Mouse (Mus musculus) embryonic facial prominence, embryonic 14.5 days (tissue): ENCODE results near the gene Tmem192. TPM values are rescaled to one million over a fixed set of nuclear protein-coding genes. Genes with fewer than 3 reads are reported as not detected.
"Not testable (repeated sequence)": the region's sequence is repeated elsewhere in the genome, so short reads cannot be mapped to it uniquely, and the experiment has no call there.

Experiments used
- ATAC-seq: fragments of 200-750 bp; cut with Nextera tagmentation; 2 replicates; pipeline ENCODE4 v1.8.0; 2017; ENCODE audit warnings: low read depth, moderate number of reproducible peaks, moderate TSS enrichment
- DNase-seq: peaks from one replicate; pipeline ENCODE4 v3.0.0-alpha.2; 2015; ENCODE audit warnings: low spot score
- H3K27ac ChIP-seq: fragments of 300-500 bp; sonication (generic); replicated peaks from 2 replicates; pipeline ENCODE4 v1.5.1; 2014; ENCODE audit warnings: low read depth, mild to moderate bottlenecking, low read length, moderate library complexity
- H3K27me3 ChIP-seq: fragments of 300-500 bp; sonication (generic); replicated peaks from 2 replicates; pipeline ENCODE4 v1.6.1; 2014; ENCODE audit warnings: low read length; ENCODE audit not compliant: control insufficient read depth, insufficient read depth
- H3K36me3 ChIP-seq: fragments of 300-500 bp; sonication (generic); 2 replicates; pipeline ENCODE4 v1.6.1; 2014; ENCODE audit warnings: low read length, mixed read lengths; ENCODE audit not compliant: control insufficient read depth, insufficient read depth
- H3K4me1 ChIP-seq: fragments of 300-500 bp; sonication (generic); 2 replicates; pipeline ENCODE4 v1.6.1; 2014; ENCODE audit warnings: antibody characterized with exemption, low read length; ENCODE audit not compliant: control insufficient read depth, insufficient read depth
- H3K4me2 ChIP-seq: fragments of 300-500 bp; sonication (generic); 2 replicates; pipeline ENCODE4 v1.6.1; 2014; ENCODE audit warnings: low read depth, mild to moderate bottlenecking, low read length, moderate library complexity, mixed read lengths
- H3K4me3 ChIP-seq: fragments of 300-500 bp; sonication (generic); 2 replicates; pipeline ENCODE4 v1.5.1; 2014; ENCODE audit warnings: low read depth, mild to moderate bottlenecking, low read length
- H3K9ac ChIP-seq: fragments of 300-500 bp; sonication (generic); 2 replicates; pipeline ENCODE4 v1.6.1; 2014; ENCODE audit warnings: low read depth, mild to moderate bottlenecking, low read length, moderate library complexity, mixed read lengths
- H3K9me3 ChIP-seq: fragments of 300-500 bp; sonication (generic); 2 replicates; pipeline ENCODE4 v1.6.1; 2016; ENCODE audit warnings: low read length; ENCODE audit not compliant: control insufficient read depth
- WGBS: fragments of 180-500 bp; shearing (Covaris S2); extraction: QIAGEN DNeasy Blood & Tissue Kit; methylation state at CpG from one replicate; pipeline ENCODE4 v1.1.7; 2014; 5-methylcytosine and 5-hydroxymethylcytosine counted together
- polyA plus RNA-seq: library from polyadenylated mRNA; unstranded; fragments of >200 nt; fragmentation: Nextera tagmentation; extraction: Ambion mirVana; gene quantifications from 2 replicates; pipeline ENCODE4 v1.2.1, GENCODE M21; 2014

Gene Tmem192
- polyA plus RNA-seq, 1 experiment from 2014 or later: 23.2 TPM

- H3K4me1 ChIP-seq: no peaks in the 10 kb centered on the region
- H3K27me3 ChIP-seq: no peaks in the 10 kb centered on the region
- no peaks in the 10 kb centered on the region for H3K36me3 ChIP-seq
- 67% methylated on average over 4 of the region's 4 CpGs for WGBS
- H3K4me2 ChIP-seq: no peak overlapping the region
- DNase-seq (peak; percentile 11), ATAC-seq (no peak)
- H3K9me3 ChIP-seq: no peaks in the 10 kb centered on the region
- H3K9ac ChIP-seq: no peak overlapping the region
- no peak overlapping the region for H3K27ac ChIP-seq
- H3K4me3 ChIP-seq: no peak overlapping the region
Observed at GRCm38 (mm10) chr8:64998806-64999365, 51.9 kb downstream of the Tmem192 start.

GRCm38 (mm10) chr8:65007616-65008015 is 60.6 kb downstream of the Tmem192 start:
- not testable (repeated sequence) for H3K4me3 ChIP-seq, H3K4me2 ChIP-seq, H3K36me3 ChIP-seq, DNase-seq, H3K27me3 ChIP-seq, ATAC-seq, H3K9ac ChIP-seq, H3K27ac ChIP-seq, H3K9me3 ChIP-seq, H3K4me1 ChIP-seq
- 81% methylated on average over 6 of the region's 6 CpGs for WGBS

- DNase-seq: no peak
- no peaks in the 10 kb centered on the region for H3K27me3 ChIP-seq
- no peaks in the 10 kb centered on the region for H3K9me3 ChIP-seq
- ATAC-seq: no peak
- no peaks in the 10 kb centered on the region for H3K4me1 ChIP-seq
- no peaks in the 10 kb centered on the region for H3K36me3 ChIP-seq
- no peak within 1 kb of the TSS for H3K4me3 ChIP-seq
- no peak within 1 kb of the TSS for H3K27ac ChIP-seq
- no peak within 1 kb of the TSS for H3K9ac ChIP-seq
- no peak within 1 kb of the TSS for H3K4me2 ChIP-seq
- WGBS: 87% methylated on average over 8 of the region's 8 CpGs
Observed at GRCm38 (mm10) chr8:65018423-65018822, 71.4 kb downstream of the Tmem192 start, which contains the start of the genes Trim61 and Trim60. Trim61 (minus strand) TSS chr8:65018523. Trim60 (minus strand) TSS chr8:65018584.

Other genes with a start within 250 kb of the Tmem192 start
- 80.8 and 92.2 TPM in 2 replicates for gene Msmo1, start 213.4 kb upstream of the Tmem192 start, polyA plus RNA-seq
- 10.4 and 13.2 TPM in 2 replicates for gene Klhl2, start 97.2 kb upstream of the Tmem192 start, polyA plus RNA-seq
- not detected in 2 replicates for gene Trim75, start 40.6 kb downstream of the Tmem192 start, polyA plus RNA-seq
- gene Trim61, start 71.3 kb downstream of the Tmem192 start, polyA plus RNA-seq: 0.17 TPM in 1 of 2 replicates, not detected in the other
- not detected in 2 replicates for gene Trim60, start 71.4 kb downstream of the Tmem192 start, polyA plus RNA-seq
- 4.0 TPM in 2 replicates for gene Apela, start 90.2 kb downstream of the Tmem192 start, polyA plus RNA-seq
- not detected in 2 replicates for gene Gm10663, start 127.8 kb downstream of the Tmem192 start, polyA plus RNA-seq
- gene BC030870, start 182.4 kb downstream of the Tmem192 start, polyA plus RNA-seq: 0.13 and 0.15 TPM in 2 replicates